Mouse (Mus musculus): ENCODE measurements around the gene Zfp607a. TPM values are rescaled to one million over a fixed set of nuclear protein-coding genes. Genes with fewer than 3 reads are reported as not detected.

Zfp607a gene
- total and polyA plus RNA-seq, 3 experiments: 0.47 to 3.4 (median 2.5) TPM

- H3K27me3 ChIP-seq (ENCODE audit: control insufficient read depth, insufficient read depth, low read length): no peaks in the 10 kb centered on the region
- H3K36me3 ChIP-seq (ENCODE audit: control insufficient read depth, insufficient read depth, low read length): no peaks in the 10 kb centered on the region
- intact Hi-C loops (cut with DNase I): loop anchor here (2.0 kb wide), 1 partner anchor 20 kb away; no protein-coding TSS in a partner anchor
- H3K27ac ChIP-seq: peak within 1 kb of the TSS; percentile 77
- peak within 1 kb of the TSS; percentile 61 for H3K4me3 ChIP-seq
- TF ChIP-seq CTCF (IDR thresholded peaks at IDR 0.05): no peak
- TF ChIP-seq POLR2A (IDR thresholded peaks at IDR 0.05; ENCODE audit: insufficient read depth, low read depth, low read length): peak; percentile 66; the same call in 1 of the 2 replicates
- 0 out of 2 replicates have a peak, but pooled peaks have one; percentile 26 for TF ChIP-seq EP300 (IDR thresholded peaks at IDR 0.05; ENCODE audit: insufficient read depth, low read depth, low read length)
- peaks cover 1% of the 10 kb centered on the region; the same call in 1 of the 2 replicates for H3K4me1 ChIP-seq (ENCODE audit: control insufficient read depth, insufficient read depth, low read length)
- peak within 1 kb of the TSS; percentile 62 for H3K9ac ChIP-seq (ENCODE audit: low read depth, low read length)
- peak; percentile 86 to 90 for DNase-seq
- no peaks in the 10 kb centered on the region for H3K79me2 ChIP-seq (replicated peaks; ENCODE audit: control insufficient read depth, insufficient read depth, low read length)
- WGBS: 3% methylated on average over 34 of the region's 34 CpGs
These were observed 18.7 kb upstream of the Zfp607a start, which contains the start of gene Zfp59 for GRCm38 (mm10) chr7:27838323-27839249. Zfp59 (plus strand) TSS chr7:27838607.

GRCm38 (mm10) chr7:27839596-27839995, 17.7 kb upstream of the Zfp607a start:
- 93% methylated on average over 7 of the region's 7 CpGs for WGBS
- Histone ChIP-seq H3K4me1 (ENCODE audit: control insufficient read depth, insufficient read depth, low read length) (peaks cover 1% of the 10 kb centered on the region; the same call in 1 of the 2 replicates), H3K27me3 (ENCODE audit: control insufficient read depth, insufficient read depth, low read length) (no peaks in the 10 kb centered on the region), H3K9ac (ENCODE audit: low read depth, low read length) (no peak overlapping the region), H3K36me3 (ENCODE audit: control insufficient read depth, insufficient read depth, low read length) (no peaks in the 10 kb centered on the region), H3K4me3 (no peak overlapping the region), H3K79me2 (replicated peaks; ENCODE audit: control insufficient read depth, insufficient read depth, low read length) (no peaks in the 10 kb centered on the region), H3K27ac (no peak overlapping the region)
- no peak for TF ChIP-seq POLR2A (IDR thresholded peaks at IDR 0.05; ENCODE audit: insufficient read depth, low read depth, low read length)
- no peak for TF ChIP-seq EP300 (IDR thresholded peaks at IDR 0.05; ENCODE audit: insufficient read depth, low read depth, low read length)
- TF ChIP-seq CTCF (IDR thresholded peaks at IDR 0.05): no peak
- no peak for DNase-seq
- intact Hi-C loops (cut with DNase I): loop anchor here (2.0 kb wide), 1 partner anchor 19 kb away; no protein-coding TSS in a partner anchor

- Histone ChIP-seq H3K79me2 (replicated peaks; ENCODE audit: control insufficient read depth, insufficient read depth, low read length) (no peaks in the 10 kb centered on the region), H3K27me3 (ENCODE audit: control insufficient read depth, insufficient read depth, low read length) (no peaks in the 10 kb centered on the region), H3K4me3 (no peak overlapping the region), H3K4me1 (ENCODE audit: control insufficient read depth, insufficient read depth, low read length) (peaks cover 1% of the 10 kb centered on the region; the same call in 1 of the 2 replicates), H3K9ac (ENCODE audit: low read depth, low read length) (no peak overlapping the region), H3K27ac (no peak overlapping the region), H3K36me3 (ENCODE audit: control insufficient read depth, insufficient read depth, low read length) (no peaks in the 10 kb centered on the region)
- no peak for DNase-seq
- TF ChIP-seq EP300 (IDR thresholded peaks at IDR 0.05; ENCODE audit: insufficient read depth, low read depth, low read length) (no peak), CTCF (IDR thresholded peaks at IDR 0.05) (no peak), POLR2A (IDR thresholded peaks at IDR 0.05; ENCODE audit: insufficient read depth, low read depth, low read length) (no peak)
- WGBS: 79% methylated on average over 6 of the region's 6 CpGs
- intact Hi-C loops (cut with DNase I): no loop called here
These were observed 17.2 kb upstream of the Zfp607a start for GRCm38 (mm10) chr7:27840104-27840503.

- H3K36me3 ChIP-seq (ENCODE audit: control insufficient read depth, insufficient read depth, low read length): peaks cover 2% of the 10 kb centered on the region
- peak overlapping the region; percentile 75 for H3K4me3 ChIP-seq
- TF ChIP-seq EP300 (IDR thresholded peaks at IDR 0.05; ENCODE audit: insufficient read depth, low read depth, low read length) (no peak), CTCF (IDR thresholded peaks at IDR 0.05) (no peak), POLR2A (IDR thresholded peaks at IDR 0.05; ENCODE audit: insufficient read depth, low read depth, low read length) (no peak)
- H3K9ac ChIP-seq (ENCODE audit: low read depth, low read length): peak overlapping the region; percentile 68
- intact Hi-C loops (cut with DNase I): loop anchor here (2.0 to 5.0 kb wide), 3 partner anchors 21 to 68 kb away; partner anchors contain the start of genes Zfp59 and Zfp974
- H3K4me1 ChIP-seq (ENCODE audit: control insufficient read depth, insufficient read depth, low read length): peaks cover 5% of the 10 kb centered on the region; the same call in 1 of the 2 replicates
- no peaks in the 10 kb centered on the region for H3K27me3 ChIP-seq (ENCODE audit: control insufficient read depth, insufficient read depth, low read length)
- WGBS: 14% methylated on average over 10 of the region's 10 CpGs
- no peaks in the 10 kb centered on the region for H3K79me2 ChIP-seq (replicated peaks; ENCODE audit: control insufficient read depth, insufficient read depth, low read length)
- no peak for DNase-seq
- peak overlapping the region; percentile 94 for H3K27ac ChIP-seq
These were observed 2.2 kb downstream of the Zfp607a start for GRCm38 (mm10) chr7:27859301-27860251.

Data from heart, adult 2 months (tissue).